Comparison of ENCODE assay signal across 10 mouse cellular contexts in the genomic region with DNA sequence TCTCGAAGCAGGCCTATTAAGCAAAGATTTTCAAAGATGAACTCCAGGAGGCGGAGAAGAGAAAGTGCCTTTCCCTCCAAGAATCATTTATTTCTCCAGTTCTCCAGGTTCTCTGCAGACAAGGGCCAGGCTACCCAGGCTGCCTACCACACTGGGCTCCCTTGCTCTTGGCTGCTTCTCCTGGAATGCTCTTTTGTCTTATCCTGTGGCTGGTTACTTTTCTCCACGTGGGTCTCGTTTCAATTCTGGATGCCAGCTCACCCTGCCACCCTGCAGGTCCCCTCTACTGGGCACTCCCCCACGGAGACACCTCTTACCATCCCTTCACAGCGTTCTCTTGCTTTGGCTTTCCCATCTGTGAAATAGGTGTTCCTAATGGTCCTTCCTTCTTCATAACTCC.
DNase-seq lines count a peak whose midpoint lies in the region; ATAC-seq lines count a peak whose summit lies in the region.
"Had no signal": no experiment of that assay in that cellular context is flagged by ENCODE, and none has a peak within 500 bp of the region (broad histone marks: within the 10 kb centered on the region; RNA-seq: fewer than 3 reads in every experiment).

No protein-coding gene starts in this region.

- no peaks in the 10 kb centered on the region for H3K4me1 ChIP-seq in forebrain, embryonic 15.5 days
- H3K4me1 ChIP-seq in forebrain, embryonic 16.5 days (replicated peaks; ENCODE audit: control insufficient read depth, insufficient read depth, low read length): 0 out of 2 replicates have a peak, but pooled peaks cover 2% of the 10 kb centered on the region
- H3K4me1 ChIP-seq in midbrain, embryonic 10.5 days: peaks cover 45% of the 10 kb centered on the region
- 0 out of 2 replicates have a peak, but pooled peaks cover 7% of the 10 kb centered on the region for H3K4me1 ChIP-seq in midbrain, embryonic 11.5 days (ENCODE audit: control insufficient read depth, insufficient read depth, low read length)
- peaks cover 25% of the 10 kb centered on the region for H3K4me1 ChIP-seq in limb, embryonic 13.5 days

- no peaks in the 10 kb centered on the region for H3K27me3 ChIP-seq in forebrain, embryonic 15.5 days
- H3K27me3 ChIP-seq in forebrain, embryonic 16.5 days (replicated peaks; ENCODE audit: control insufficient read depth, insufficient read depth, low read length): no peaks in the 10 kb centered on the region
- H3K27me3 ChIP-seq in midbrain, embryonic 10.5 days (ENCODE audit: low read depth, poor library complexity, severe bottlenecking): no peaks in the 10 kb centered on the region
- H3K27me3 ChIP-seq in midbrain, embryonic 11.5 days (ENCODE audit: control insufficient read depth, insufficient read depth, low read length): no peaks in the 10 kb centered on the region
- H3K27me3 ChIP-seq in limb, embryonic 13.5 days: 0 out of 2 replicates have a peak, but pooled peaks cover 3% of the 10 kb centered on the region

- H3K9me3 ChIP-seq in forebrain, embryonic 15.5 days: no peaks in the 10 kb centered on the region
- no peaks in the 10 kb centered on the region for H3K9me3 ChIP-seq in forebrain, embryonic 16.5 days (ENCODE audit: control insufficient read depth, low read length)
- H3K9me3 ChIP-seq in midbrain, embryonic 10.5 days (replicated peaks): no peaks in the 10 kb centered on the region
- no peaks in the 10 kb centered on the region for H3K9me3 ChIP-seq in midbrain, embryonic 11.5 days (ENCODE audit: control insufficient read depth, low read length)
- no peaks in the 10 kb centered on the region for H3K9me3 ChIP-seq in limb, embryonic 13.5 days

- peak overlapping the region; percentile 23; the same call in 1 of the 2 replicates for H3K27ac ChIP-seq in forebrain, embryonic 15.5 days (replicated peaks)
- no peak overlapping the region for H3K27ac ChIP-seq in forebrain, embryonic 16.5 days (ENCODE audit: low read length)
- H3K27ac ChIP-seq in midbrain, embryonic 10.5 days (replicated peaks): peak overlapping the region; percentile 46
- H3K27ac ChIP-seq in midbrain, embryonic 11.5 days (ENCODE audit: low read depth, low read length): no peak overlapping the region
- peak overlapping the region; percentile 81 for H3K27ac ChIP-seq in limb, embryonic 13.5 days

- H3K4me2 ChIP-seq in forebrain, embryonic 15.5 days (replicated peaks): no peak overlapping the region
- no peak overlapping the region for H3K4me2 ChIP-seq in forebrain, embryonic 16.5 days (ENCODE audit: low read length)
- H3K4me2 ChIP-seq in midbrain, embryonic 11.5 days: no peak overlapping the region
- no peak overlapping the region for H3K4me2 ChIP-seq in limb, embryonic 13.5 days (replicated peaks)

- 45% methylated on average over 6 of the region's 6 CpGs for whole genome bisulfite sequencing in forebrain, embryonic 15.5 days
- WGBS in forebrain, embryonic 16.5 days: 47% methylated on average over 6 of the region's 6 CpGs
- 68% methylated on average over 6 of the region's 6 CpGs for WGBS in midbrain, embryonic 10.5 days
- 64% methylated on average over 6 of the region's 6 CpGs for WGBS in midbrain, embryonic 11.5 days
- WGBS in limb, embryonic 13.5 days: 41% methylated on average over 6 of the region's 6 CpGs

- no peak overlapping the region for H3K9ac ChIP-seq in forebrain, embryonic 15.5 days (replicated peaks)
- H3K9ac ChIP-seq in forebrain, embryonic 16.5 days (replicated peaks; ENCODE audit: low read depth, low read length): no peak overlapping the region
- H3K9ac ChIP-seq in midbrain, embryonic 11.5 days (ENCODE audit: low read length): no peak overlapping the region
- no peak overlapping the region for H3K9ac ChIP-seq in limb, embryonic 13.5 days

- no peaks in the 10 kb centered on the region for H3K36me3 ChIP-seq in forebrain, embryonic 15.5 days
- H3K36me3 ChIP-seq in forebrain, embryonic 16.5 days (ENCODE audit: control insufficient read depth, insufficient read depth): no peaks in the 10 kb centered on the region
- H3K36me3 ChIP-seq in midbrain, embryonic 10.5 days: no peaks in the 10 kb centered on the region
- no peaks in the 10 kb centered on the region for H3K36me3 ChIP-seq in midbrain, embryonic 11.5 days (ENCODE audit: control insufficient read depth, insufficient read depth, low read length)
- no peaks in the 10 kb centered on the region for H3K36me3 ChIP-seq in limb, embryonic 13.5 days

- no peak for ATAC-seq in forebrain, embryonic 15.5 days (replicated peaks)
- ATAC-seq in forebrain, embryonic 16.5 days: no peak
- no peak for ATAC-seq in midbrain, embryonic 11.5 days (ENCODE audit: low FRiP score)
- 0 out of 2 replicates have a peak, but pooled peaks have one; percentile 35 for ATAC-seq in limb, embryonic 13.5 days (ENCODE audit: low FRiP score, low read depth)
- ATAC-seq in megakaryocyte progenitor cell, adult 5-6 weeks (replicated peaks; ENCODE audit: poor library complexity): no peak
- ATAC-seq: lung, postnatal 0 days had no signal

- H3K4me3 ChIP-seq in forebrain, embryonic 15.5 days: no peak overlapping the region
- no peak overlapping the region for H3K4me3 ChIP-seq in forebrain, embryonic 16.5 days (replicated peaks; ENCODE audit: low read length)
- no peak overlapping the region for H3K4me3 ChIP-seq in midbrain, embryonic 10.5 days
- no peak overlapping the region for H3K4me3 ChIP-seq in midbrain, embryonic 11.5 days (ENCODE audit: low read depth, low read length)
- H3K4me3 ChIP-seq in limb, embryonic 13.5 days: no peak overlapping the region

- no peak for DNase-seq in midbrain, embryonic 10.5 days (ENCODE audit: low spot score)
- no peak for DNase-seq in midbrain, embryonic 11.5 days (ENCODE audit: low spot score, missing footprints)
- DNase-seq in right cerebral cortex, postnatal 36 days (ENCODE audit: low spot score in 2 of 2): no peak
- DNase-seq in cerebellum, postnatal 36 days: no peak
- DNase-seq: cerebellum, adult 18-20 months had no signal

Comparison
In these comparisons a context has a peak if more than half of its experiments do, and no peak if none do; other contexts are left out.
1. H3K27ac ChIP-seq: peak in forebrain, embryonic 15.5 days (single experiment), midbrain, embryonic 10.5 days (single experiment) and limb, embryonic 13.5 days (single experiment); none in forebrain, embryonic 16.5 days (single experiment) and midbrain, embryonic 11.5 days (single experiment).